Mouse (Mus musculus) urinary bladder, adult 18-20 months (tissue): ENCODE data around the gene Csnk1g2.

Source experiments
- DNase-seq, 2 experiments: peaks; one replicate each; pipeline ENCODE4 v3.0.0; 2022; ENCODE audit warnings: low spot score in 2 of 2, mixed read lengths in 2 of 2

Gene Csnk1g2

DNA sequence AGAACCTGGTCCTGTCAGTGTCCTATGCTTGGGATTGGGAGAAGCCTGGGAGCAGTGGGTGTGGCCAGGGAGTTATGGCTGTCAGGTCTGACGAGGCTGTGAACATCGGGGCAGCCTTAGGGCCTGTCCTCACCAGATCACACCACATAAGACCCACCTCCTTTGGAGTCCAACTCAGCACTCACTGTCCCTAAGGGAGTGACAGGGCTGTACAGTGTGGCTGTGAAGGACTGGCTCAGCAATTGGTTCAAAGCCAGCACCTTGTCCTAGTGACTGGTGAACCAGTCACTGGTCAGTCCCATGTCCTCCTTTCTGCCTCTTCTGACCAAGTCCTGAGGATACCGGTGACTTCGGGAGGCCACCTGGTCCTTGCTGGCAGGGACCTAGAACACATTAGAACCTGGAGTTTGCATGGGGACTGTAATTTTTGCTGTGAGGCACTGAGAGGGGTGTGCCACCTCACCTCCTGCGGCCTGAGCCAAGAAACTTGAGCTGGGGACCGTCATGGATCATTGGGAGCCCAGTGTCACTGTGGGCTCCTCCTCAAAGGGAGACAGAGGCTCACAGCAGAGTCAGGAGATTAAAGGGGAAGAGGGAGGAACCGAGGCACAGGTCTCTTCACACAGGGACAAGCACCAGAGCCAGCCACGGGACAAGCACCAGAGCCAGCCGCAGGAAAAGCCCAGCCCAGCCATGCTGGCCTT lies 57.1 kb downstream of the Csnk1g2 start:
- no peak for DNase-seq

DNA sequence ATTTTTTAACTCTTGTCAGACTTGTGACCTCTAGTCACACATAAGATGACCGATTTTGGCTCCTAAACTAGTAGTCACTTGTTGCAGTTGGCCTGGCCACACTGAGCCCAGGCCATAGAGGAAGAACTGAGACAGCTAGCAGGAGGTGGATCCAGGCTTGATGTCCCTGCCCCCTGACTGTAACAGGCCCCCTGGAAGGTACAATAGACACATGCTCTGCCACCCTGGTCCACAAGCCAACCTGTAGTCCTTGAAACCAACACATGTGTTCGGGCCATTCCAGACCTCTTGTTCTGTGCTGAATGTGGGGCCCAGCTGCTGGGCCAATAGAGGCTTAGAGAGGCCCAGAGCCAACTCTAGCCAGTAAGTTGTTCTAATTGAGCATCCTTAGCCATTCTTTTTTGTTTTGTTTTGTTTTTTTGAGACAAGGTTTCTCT lies 57.6 kb downstream of the Csnk1g2 start:
- DNase-seq = no peak

DNA sequence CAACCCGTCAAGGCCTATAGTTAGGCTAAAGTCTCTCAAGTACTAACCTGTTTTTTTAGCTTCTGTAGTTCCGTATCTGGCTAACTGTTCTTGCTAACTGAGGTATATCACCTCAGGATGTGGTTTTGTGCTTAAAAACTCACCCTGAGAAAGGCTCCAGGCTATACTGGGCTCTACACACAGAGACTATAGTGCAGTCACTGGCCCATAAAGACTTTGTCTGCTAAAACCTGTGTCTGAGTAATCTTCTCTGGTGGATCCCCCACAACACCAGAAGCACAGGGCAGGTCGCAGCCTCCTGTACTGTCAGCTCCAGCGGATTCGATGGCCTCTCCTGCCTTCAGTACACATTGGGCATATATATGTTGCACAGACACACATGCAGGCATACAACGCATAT lies 59.4 kb downstream of the Csnk1g2 start:
- DNase-seq = no peak

DNA sequence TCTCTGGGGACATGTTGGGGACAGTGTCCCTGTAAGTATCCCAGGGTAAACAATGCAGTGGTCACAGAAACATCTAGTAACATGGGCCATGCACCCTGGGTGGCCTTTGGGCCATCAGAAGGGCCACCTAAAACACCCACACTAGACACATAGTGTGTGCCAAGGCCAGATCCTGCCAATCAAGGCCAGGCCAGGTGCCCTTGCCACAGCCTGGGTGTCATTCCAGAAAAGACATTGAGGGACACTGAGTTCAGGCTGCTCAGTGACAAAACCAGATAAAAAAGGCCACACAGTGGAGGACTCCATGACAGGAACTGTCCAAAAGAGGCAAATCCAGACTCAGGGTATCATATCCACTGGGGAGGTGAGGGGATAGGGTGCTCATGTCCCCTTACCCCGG lies 61.0 kb downstream of the Csnk1g2 start:
- DNase-seq = no peak

DNA sequence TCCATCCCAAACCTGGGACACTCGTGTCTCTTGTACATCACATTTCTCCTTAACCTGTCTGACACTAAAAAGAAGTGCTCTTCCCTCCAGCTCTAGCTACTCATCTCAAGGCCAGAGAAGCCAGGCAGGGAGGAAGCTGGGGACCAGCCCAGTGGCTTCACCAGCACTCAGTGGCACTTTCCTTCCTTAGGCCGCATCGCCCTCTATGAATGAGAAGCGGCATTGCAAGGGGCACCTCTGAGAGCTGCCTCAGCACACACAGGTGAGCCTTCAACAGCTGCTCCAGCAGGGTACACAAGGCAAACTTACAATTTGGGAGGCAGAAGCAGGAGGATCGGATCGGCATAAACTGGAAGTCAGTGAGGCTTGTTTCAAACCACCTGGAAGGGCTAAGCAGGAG lies 61.6 kb downstream of the Csnk1g2 start:
- DNase-seq = peak; percentile 56 to 65

- no peak for DNase-seq
Measured at GRCm38 (mm10) chr10:80684984-80685383, 62.3 kb downstream of the Csnk1g2 start.

DNA sequence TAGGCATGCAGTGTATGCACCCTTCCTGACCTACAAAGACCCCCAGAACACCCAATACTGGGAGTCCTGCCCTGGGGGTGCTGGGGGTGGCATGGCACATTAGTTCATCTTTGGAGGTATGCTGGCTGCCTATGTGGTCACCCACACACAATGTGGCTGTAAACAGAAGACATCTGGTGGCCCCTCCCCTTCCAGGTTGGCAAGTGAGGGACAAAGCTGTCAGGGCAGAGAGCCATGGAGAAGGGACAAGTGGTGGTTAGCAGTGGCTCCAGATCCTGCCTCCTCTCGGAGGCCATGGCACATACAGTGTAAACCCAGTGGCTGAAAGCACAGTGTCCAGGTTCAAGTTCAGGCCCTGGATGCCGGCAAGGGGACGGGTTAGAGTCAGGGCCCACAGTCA lies 64.0 kb downstream of the Csnk1g2 start:
- no peak for DNase-seq

- DNase-seq = peak in 1 of 2 experiments; percentile 62
Measured at GRCm38 (mm10) chr10:80687850-80688249, 65.2 kb downstream of the Csnk1g2 start.
